Mouse (Mus musculus) kidney, adult 2 months (tissue): ENCODE data around the gene Sgca. TPM values are rescaled to one million over a fixed set of nuclear protein-coding genes. Genes with fewer than 3 reads are reported as not detected.

Experiments used
- DNase-seq: peaks from one replicate; pipeline ENCODE4 v3.0.0; 2021
- H3K27ac ChIP-seq: fragments of 200-500 bp; 2 replicates; pipeline ENCODE4 v1.5.1; 2012; ENCODE audit warnings: low read depth, low read length, control low read depth, inconsistent platforms; ENCODE audit not compliant: insufficient read depth
- H3K27me3 ChIP-seq: fragments of 200-500 bp; replicated peaks from 2 replicates; pipeline ENCODE4 v1.6.1; 2012; ENCODE audit warnings: mild to moderate bottlenecking, moderate library complexity, low read length, inconsistent platforms; ENCODE audit not compliant: control insufficient read depth, insufficient read depth
- H3K36me3 ChIP-seq: fragments of 200-500 bp; 2 replicates; pipeline ENCODE4 v1.6.1; 2012; ENCODE audit warnings: mild to moderate bottlenecking, moderate library complexity, low read length, inconsistent platforms; ENCODE audit not compliant: control insufficient read depth, insufficient read depth
- H3K4me1 ChIP-seq: fragments of 200-500 bp; 2 replicates; pipeline ENCODE4 v1.6.1; 2011; ENCODE audit warnings: low read length; ENCODE audit not compliant: control insufficient read depth, insufficient read depth
- H3K4me3 ChIP-seq: fragments of 200-500 bp; 2 replicates; pipeline ENCODE4 v1.5.1; 2011; ENCODE audit warnings: mild to moderate bottlenecking, low read depth, low read length, control low read depth; ENCODE audit not compliant: insufficient read depth
- CTCF ChIP-seq: fragments of 200-500 bp; conservative IDR thresholded peaks from 2 replicates; pipeline ENCODE4 v1.5.1; 2011; ENCODE audit warnings: low read depth, mild to moderate bottlenecking, control low read depth, low read length, moderate library complexity, mixed read lengths; ENCODE audit not compliant: insufficient read depth, insufficient read length
- POLR2A ChIP-seq: fragments of 200-500 bp; IDR thresholded peaks from one replicate; pipeline ENCODE4 v1.6.1; 2011; ENCODE audit warnings: low read depth, low read length, control low read depth
- WGBS: fragments of 180-500 bp; shearing (Covaris S2); methylation state at CpG from one replicate; pipeline ENCODE4 v1.1.7; 2018; 5-methylcytosine and 5-hydroxymethylcytosine counted together
- polyA plus RNA-seq: library from polyadenylated mRNA; depleted of rRNA; stranded (reverse); fragments of >200 nt; gene quantifications from 2 replicates; pipeline ENCODE4 v1.2.3, GENCODE M21; 2012; rRNA removed

The Sgca gene
- polyA plus RNA-seq, 1 experiment, result 23.9 TPM

DNA sequence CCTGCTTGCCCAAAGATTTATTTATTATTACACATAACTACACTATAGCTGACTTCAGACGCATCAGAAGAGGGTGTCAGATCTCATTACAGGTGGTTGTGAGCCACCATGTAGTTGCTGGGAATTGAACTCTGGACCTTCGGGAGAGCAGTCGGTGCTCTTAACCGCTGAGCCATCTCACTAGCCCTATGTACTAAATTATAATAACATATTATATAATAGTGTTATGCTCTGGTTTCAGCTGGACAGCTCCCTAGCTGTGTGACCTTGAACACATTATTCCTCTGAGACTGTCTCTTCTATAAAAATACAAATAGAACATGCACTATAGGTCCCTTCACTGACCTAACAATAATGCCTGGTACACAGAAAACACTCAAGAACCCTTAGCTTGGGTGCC is 51.1 kb downstream of the Sgca start:
- 83% methylated on average over 4 of the region's 4 CpGs for WGBS
- H3K4me3 ChIP-seq, result no peak overlapping the region
- no peaks in the 10 kb centered on the region for H3K27me3 ChIP-seq
- no peaks in the 10 kb centered on the region for H3K4me1 ChIP-seq
- no peak for DNase-seq
- TF ChIP-seq CTCF (no peak), POLR2A (no peak)
- no peaks in the 10 kb centered on the region for H3K36me3 ChIP-seq
- no peak overlapping the region for H3K27ac ChIP-seq

DNA sequence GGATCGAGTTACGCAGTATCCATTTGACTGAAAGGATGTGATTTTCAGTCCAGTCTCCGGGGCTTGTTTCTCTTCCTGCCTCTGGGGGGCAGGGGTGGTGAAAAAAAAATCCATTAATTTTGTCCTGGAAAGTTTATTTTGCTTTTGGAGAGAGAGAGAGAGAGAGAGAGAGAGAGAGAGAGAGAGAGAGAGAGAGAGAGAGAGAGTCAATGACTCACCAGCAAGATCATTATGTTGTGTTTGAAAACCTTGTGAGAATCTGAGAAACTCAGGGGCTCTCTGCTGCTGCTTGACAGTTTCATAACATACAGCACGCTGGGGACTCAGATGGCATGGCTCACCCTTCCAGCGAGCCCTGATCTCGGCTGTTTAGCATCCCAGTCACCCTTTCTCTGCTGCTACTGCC is 55.1 kb downstream of the Sgca start:
- Histone ChIP-seq H3K4me3 (no peak overlapping the region), H3K4me1 (no peaks in the 10 kb centered on the region), H3K27ac (no peak overlapping the region), H3K27me3 (no peaks in the 10 kb centered on the region), H3K36me3 (no peaks in the 10 kb centered on the region)
- TF ChIP-seq CTCF (no peak), POLR2A (no peak)
- DNase-seq, result no peak
- WGBS, result 14% methylated on average over 6 of the region's 6 CpGs

DNA sequence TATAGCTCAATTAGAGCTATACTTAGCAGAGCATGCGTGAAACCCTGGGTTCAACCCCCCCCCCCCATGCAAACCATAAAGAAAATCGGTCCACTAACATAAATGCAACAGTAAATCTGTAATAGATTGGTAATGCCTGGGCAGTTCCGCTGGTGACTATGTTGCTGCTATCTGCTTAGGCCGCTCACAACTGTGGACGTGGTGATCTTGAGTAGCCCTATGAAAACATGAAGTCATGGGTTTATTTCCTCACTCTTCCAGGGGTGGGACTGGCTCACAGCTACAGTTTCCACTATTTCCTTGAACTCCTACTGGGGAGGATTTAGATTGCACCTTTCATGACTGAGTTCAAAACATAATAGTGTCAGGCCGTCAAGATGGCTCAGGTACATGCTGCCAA is 58.4 kb downstream of the Sgca start:
- no peak overlapping the region for H3K4me3 ChIP-seq
- no peaks in the 10 kb centered on the region for H3K4me1 ChIP-seq
- H3K27ac ChIP-seq, result no peak overlapping the region
- no peaks in the 10 kb centered on the region for H3K27me3 ChIP-seq
- WGBS, result 86% methylated on average over 6 of the region's 6 CpGs
- DNase-seq, result no peak
- TF ChIP-seq CTCF (no peak), POLR2A (no peak)
- H3K36me3 ChIP-seq, result no peaks in the 10 kb centered on the region

DNA sequence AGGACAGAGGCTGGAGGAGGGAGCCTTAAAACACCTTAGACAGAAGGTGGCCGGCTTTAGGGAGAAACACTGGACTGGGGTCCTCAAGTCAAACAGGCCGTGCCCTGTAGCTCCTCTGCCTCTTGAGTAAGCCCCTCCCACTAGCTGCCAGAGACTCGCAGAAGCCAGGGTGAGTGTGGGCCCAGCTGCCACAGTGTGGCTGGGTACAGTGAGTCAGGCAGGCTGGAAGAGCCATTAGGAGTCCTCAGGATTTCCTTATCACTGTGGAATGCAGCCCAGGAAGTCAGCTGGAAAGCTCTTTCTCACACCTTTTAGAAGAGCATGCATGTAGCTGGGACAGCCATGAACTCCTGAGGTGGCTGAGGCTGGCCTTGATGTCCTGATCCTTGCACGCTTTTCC is 59.6 kb downstream of the Sgca start:
- H3K27me3 ChIP-seq, result no peaks in the 10 kb centered on the region
- no peak for DNase-seq
- WGBS, result 40% methylated on average over 4 of the region's 4 CpGs
- TF ChIP-seq CTCF (no peak), POLR2A (no peak)
- H3K36me3 ChIP-seq, result no peaks in the 10 kb centered on the region
- H3K4me3 ChIP-seq, result no peak overlapping the region
- no peak overlapping the region for H3K27ac ChIP-seq
- H3K4me1 ChIP-seq, result no peaks in the 10 kb centered on the region

DNA sequence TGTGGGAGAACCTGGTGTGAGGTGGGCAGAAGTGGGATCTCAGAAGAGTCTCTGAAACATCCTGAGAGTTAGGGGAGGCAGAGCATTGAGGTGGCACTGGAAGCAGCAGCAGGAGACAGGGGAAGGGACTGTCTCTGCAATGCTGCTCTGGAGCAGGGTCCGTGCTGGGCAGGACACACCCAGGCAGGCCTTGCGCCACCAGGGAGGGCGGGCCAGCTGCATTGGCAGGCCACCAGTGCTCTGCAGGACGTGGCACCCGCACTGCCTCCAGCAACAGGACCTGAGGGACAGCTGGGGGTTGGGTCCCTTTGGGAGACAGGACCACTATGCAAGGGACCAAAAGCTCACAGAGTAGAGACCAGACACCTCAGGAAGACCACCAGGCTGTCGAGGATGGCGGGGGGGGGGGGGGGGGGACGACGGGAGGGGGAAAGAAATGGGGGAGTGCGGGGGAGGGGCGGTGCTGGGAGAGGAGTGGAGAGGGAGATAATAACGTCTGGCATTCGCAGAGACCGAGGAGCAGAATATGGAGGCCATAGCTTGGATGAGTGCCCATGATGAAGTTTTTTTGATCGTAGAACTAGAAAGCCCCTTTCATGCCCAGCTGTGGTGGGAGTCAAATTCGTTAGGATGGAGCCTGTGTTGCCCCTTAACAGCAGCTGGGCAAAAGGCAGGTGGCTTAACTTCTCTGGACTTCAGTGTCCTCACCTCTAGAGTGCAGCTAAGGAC is 60.3 kb downstream of the Sgca start:
- Histone ChIP-seq H3K36me3 (no peaks in the 10 kb centered on the region), H3K4me3 (no peak overlapping the region), H3K27me3 (no peaks in the 10 kb centered on the region), H3K27ac (no peak overlapping the region), H3K4me1 (no peaks in the 10 kb centered on the region)
- no peak for TF ChIP-seq CTCF
- TF ChIP-seq POLR2A, result no peak
- DNase-seq, result peak; percentile 36
- 31% methylated on average over 14 of the region's 16 CpGs for WGBS

DNA sequence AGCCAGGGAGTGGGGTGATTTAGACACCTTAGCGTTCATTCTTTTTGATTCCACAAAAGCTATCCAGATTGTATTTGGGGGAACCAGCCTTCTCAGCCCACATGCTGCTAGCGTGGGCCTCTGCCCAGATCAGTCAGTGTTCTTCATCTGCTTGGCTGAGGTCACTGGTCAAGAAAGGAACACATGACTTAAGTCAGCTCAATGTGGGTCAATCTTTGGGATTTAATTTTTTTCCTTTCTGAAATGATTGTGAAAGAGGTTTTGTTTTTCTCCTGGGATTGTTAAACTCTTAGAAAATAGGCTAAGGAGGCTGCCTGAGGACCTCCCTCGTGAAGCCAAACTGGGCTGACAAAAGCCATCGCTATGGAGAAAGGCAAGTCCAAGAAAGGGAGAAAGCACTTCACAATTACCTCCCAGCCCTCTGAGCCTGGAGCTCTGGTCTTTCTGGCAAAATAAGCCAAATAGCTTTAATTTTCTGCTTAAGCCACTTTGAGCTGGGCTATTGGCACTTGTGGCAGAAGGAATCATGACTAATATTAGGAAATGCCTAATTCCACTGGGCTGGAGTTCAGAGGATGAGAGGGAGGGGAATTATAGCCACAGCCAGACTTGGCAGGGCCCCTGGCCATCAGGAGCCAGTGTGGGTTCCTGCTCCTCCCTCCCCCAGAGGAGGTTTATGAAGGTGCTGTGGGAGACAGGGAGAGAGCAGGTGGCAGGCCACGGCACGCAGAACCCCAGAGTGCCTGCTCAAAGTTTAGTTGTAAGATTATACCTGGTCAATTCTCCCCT is 62.6 kb downstream of the Sgca start:
- Histone ChIP-seq H3K27me3 (no peaks in the 10 kb centered on the region), H3K4me3 (no peak overlapping the region), H3K36me3 (no peaks in the 10 kb centered on the region), H3K27ac (no peak overlapping the region), H3K4me1 (no peaks in the 10 kb centered on the region)
- TF ChIP-seq CTCF (no peak), POLR2A (no peak)
- peak; percentile 31 for DNase-seq
- WGBS, result 68% methylated on average over 6 of the region's 6 CpGs

Other genes starting within 250 kb of the Sgca start
- gene Cdc34b, start 234.5 kb downstream of the Sgca start, polyA plus RNA-seq, result 0.08 and 0.16 TPM in 2 replicates
- gene Tmem92, start 193.6 kb downstream of the Sgca start, polyA plus RNA-seq, result not detected in 2 replicates
- 25.3 and 29.6 TPM in 2 replicates for gene Col1a1, start 40.1 kb downstream of the Sgca start, polyA plus RNA-seq
- 0.56 TPM in 1 of 2 replicates, not detected in the other for gene Hils1, start 8.7 kb downstream of the Sgca start, polyA plus RNA-seq
- 24.1 and 29.9 TPM in 2 replicates for gene Ppp1r9b, start 14.7 kb upstream of the Sgca start, polyA plus RNA-seq
- gene Samd14, start 33.6 kb upstream of the Sgca start, polyA plus RNA-seq, result 3.2 and 3.7 TPM in 2 replicates
- 430 and 469 TPM in 2 replicates for gene Pdk2, start 65.0 kb upstream of the Sgca start, polyA plus RNA-seq
- gene Itga3, start 100.5 kb upstream of the Sgca start, polyA plus RNA-seq, result 48.2 and 55.4 TPM in 2 replicates
- gene Dlx3, start 143.8 kb upstream of the Sgca start, polyA plus RNA-seq, result 0.05 and 0.10 TPM in 2 replicates
- gene Dlx4, start 169.9 kb upstream of the Sgca start, polyA plus RNA-seq, result 0.07 TPM in 1 of 2 replicates, not detected in the other